Mouse (Mus musculus): ENCODE measurements around the gene Mitf. TPM values are rescaled to one million over a fixed set of nuclear protein-coding genes. Genes with fewer than 3 reads are reported as not detected.

Mitf gene
- 1.1 and 1.4 TPM in 2 replicates for polyA plus RNA-seq (2014; fragmentation: Nextera tagmentation; extraction: Ambion mirVana)

- Histone ChIP-seq H3K27ac (ENCODE audit: low read depth, low read length) (no peak within 1 kb of the TSS), H3K4me1 (ENCODE audit: control insufficient read depth, insufficient read depth, low read length) (peaks cover 4% of the 10 kb centered on the region; the same call in 1 of the 2 replicates), H3K9me3 (ENCODE audit: control insufficient read depth, low read length) (no peaks in the 10 kb centered on the region), H3K4me2 (ENCODE audit: low read depth) (peak within 1 kb of the TSS; percentile 99), H3K4me3 (ENCODE audit: low read depth, low read length) (peak within 1 kb of the TSS; percentile 65), H3K27me3 (ENCODE audit: control insufficient read depth, insufficient read depth, low read length) (no peaks in the 10 kb centered on the region), H3K9ac (ENCODE audit: low read length) (peak within 1 kb of the TSS; percentile 44), H3K36me3 (ENCODE audit: control insufficient read depth, insufficient read depth, low read length) (no peaks in the 10 kb centered on the region)
- DNase-seq (ENCODE audit: low spot score) (peak; percentile 89), ATAC-seq (ENCODE audit: insufficient read depth, low FRiP score, low TSS enrichment) (peak; percentile 98)
- under 1% methylated on average over 49 of the region's 51 CpGs for WGBS
Observed at GRCm38 (mm10) chr6:97806781-97807743, at the start of gene Mitf. Gene Mitf (plus strand): TSS chr6:97807052.

- Histone ChIP-seq H3K27ac (ENCODE audit: low read depth, low read length) (no peak overlapping the region), H3K4me1 (ENCODE audit: control insufficient read depth, insufficient read depth, low read length) (no peaks in the 10 kb centered on the region), H3K36me3 (ENCODE audit: control insufficient read depth, insufficient read depth, low read length) (no peaks in the 10 kb centered on the region), H3K4me2 (ENCODE audit: low read depth) (no peak overlapping the region), H3K4me3 (ENCODE audit: low read depth, low read length) (no peak overlapping the region), H3K9me3 (ENCODE audit: control insufficient read depth, low read length) (no peaks in the 10 kb centered on the region), H3K9ac (ENCODE audit: low read length) (no peak overlapping the region), H3K27me3 (ENCODE audit: control insufficient read depth, insufficient read depth, low read length) (no peaks in the 10 kb centered on the region)
- WGBS = 94% methylated on average over 2 of the region's 2 CpGs
- no peak for ATAC-seq (ENCODE audit: insufficient read depth, low FRiP score, low TSS enrichment)
- DNase-seq (ENCODE audit: low spot score) = no peak
Observed at GRCm38 (mm10) chr6:97757361-97757760, 49.5 kb upstream of the Mitf start.

GRCm38 (mm10) chr6:97758884-97759283, 48.0 kb upstream of the Mitf start:
- H3K9ac ChIP-seq (ENCODE audit: low read length) = peak overlapping the region; percentile 10; the same call in 1 of the 2 replicates
- H3K4me2 ChIP-seq (ENCODE audit: low read depth) = no peak overlapping the region
- ATAC-seq (ENCODE audit: insufficient read depth, low FRiP score, low TSS enrichment) (no peak), DNase-seq (ENCODE audit: low spot score) (peak; percentile 17)
- no peaks in the 10 kb centered on the region for H3K4me1 ChIP-seq (ENCODE audit: control insufficient read depth, insufficient read depth, low read length)
- WGBS = 37% methylated on average over 4 of the region's 4 CpGs
- no peaks in the 10 kb centered on the region for H3K36me3 ChIP-seq (ENCODE audit: control insufficient read depth, insufficient read depth, low read length)
- H3K27me3 ChIP-seq (ENCODE audit: control insufficient read depth, insufficient read depth, low read length) = no peaks in the 10 kb centered on the region
- no peak overlapping the region for H3K4me3 ChIP-seq (ENCODE audit: low read depth, low read length)
- no peaks in the 10 kb centered on the region for H3K9me3 ChIP-seq (ENCODE audit: control insufficient read depth, low read length)
- H3K27ac ChIP-seq (ENCODE audit: low read depth, low read length) = no peak overlapping the region

GRCm38 (mm10) chr6:97759301-97759700, 47.6 kb upstream of the Mitf start:
- no peaks in the 10 kb centered on the region for H3K27me3 ChIP-seq (ENCODE audit: control insufficient read depth, insufficient read depth, low read length)
- DNase-seq (ENCODE audit: low spot score) (peak; percentile 76), ATAC-seq (ENCODE audit: insufficient read depth, low FRiP score, low TSS enrichment) (no peak)
- H3K9ac ChIP-seq (ENCODE audit: low read length) = peak overlapping the region; percentile 10; the same call in 1 of the 2 replicates
- H3K27ac ChIP-seq (ENCODE audit: low read depth, low read length) = no peak overlapping the region
- H3K9me3 ChIP-seq (ENCODE audit: control insufficient read depth, low read length) = no peaks in the 10 kb centered on the region
- H3K4me3 ChIP-seq (ENCODE audit: low read depth, low read length) = no peak overlapping the region
- no peaks in the 10 kb centered on the region for H3K4me1 ChIP-seq (ENCODE audit: control insufficient read depth, insufficient read depth, low read length)
- H3K36me3 ChIP-seq (ENCODE audit: control insufficient read depth, insufficient read depth, low read length) = no peaks in the 10 kb centered on the region
- H3K4me2 ChIP-seq (ENCODE audit: low read depth) = no peak overlapping the region
- WGBS = 13% methylated on average over 4 of the region's 4 CpGs

- no peak for ATAC-seq (ENCODE audit: insufficient read depth, low FRiP score, low TSS enrichment)
- H3K27ac ChIP-seq (ENCODE audit: low read depth, low read length) = no peak overlapping the region
- 5% methylated on average over 4 of the region's 4 CpGs for WGBS
- H3K4me1 ChIP-seq (ENCODE audit: control insufficient read depth, insufficient read depth, low read length) = no peaks in the 10 kb centered on the region
- no peaks in the 10 kb centered on the region for H3K27me3 ChIP-seq (ENCODE audit: control insufficient read depth, insufficient read depth, low read length)
- no peaks in the 10 kb centered on the region for H3K36me3 ChIP-seq (ENCODE audit: control insufficient read depth, insufficient read depth, low read length)
- H3K9ac ChIP-seq (ENCODE audit: low read length) = no peak overlapping the region
- peak; percentile 41 for DNase-seq (ENCODE audit: low spot score)
- no peak overlapping the region for H3K4me3 ChIP-seq (ENCODE audit: low read depth, low read length)
- no peaks in the 10 kb centered on the region for H3K9me3 ChIP-seq (ENCODE audit: control insufficient read depth, low read length)
- no peak overlapping the region for H3K4me2 ChIP-seq (ENCODE audit: low read depth)
Observed at GRCm38 (mm10) chr6:97761326-97761725, 45.5 kb upstream of the Mitf start.

- Histone ChIP-seq H3K4me2 (ENCODE audit: low read depth) (no peak overlapping the region), H3K9ac (ENCODE audit: low read length) (no peak overlapping the region), H3K9me3 (ENCODE audit: control insufficient read depth, low read length) (no peaks in the 10 kb centered on the region), H3K4me3 (ENCODE audit: low read depth, low read length) (no peak overlapping the region), H3K27ac (ENCODE audit: low read depth, low read length) (no peak overlapping the region), H3K36me3 (ENCODE audit: control insufficient read depth, insufficient read depth, low read length) (no peaks in the 10 kb centered on the region), H3K27me3 (ENCODE audit: control insufficient read depth, insufficient read depth, low read length) (no peaks in the 10 kb centered on the region), H3K4me1 (ENCODE audit: control insufficient read depth, insufficient read depth, low read length) (no peaks in the 10 kb centered on the region)
- WGBS = 63% methylated on average over 3 of the region's 3 CpGs
- DNase-seq (ENCODE audit: low spot score) = no peak
- ATAC-seq (ENCODE audit: insufficient read depth, low FRiP score, low TSS enrichment) = no peak
Observed at GRCm38 (mm10) chr6:97763970-97764369, 42.9 kb upstream of the Mitf start.

- no peak overlapping the region for H3K9ac ChIP-seq (ENCODE audit: low read length)
- H3K4me2 ChIP-seq (ENCODE audit: low read depth) = no peak overlapping the region
- WGBS = 84% methylated on average over 2 of the region's 2 CpGs
- H3K27me3 ChIP-seq (ENCODE audit: control insufficient read depth, insufficient read depth, low read length) = no peaks in the 10 kb centered on the region
- no peaks in the 10 kb centered on the region for H3K9me3 ChIP-seq (ENCODE audit: control insufficient read depth, low read length)
- no peak overlapping the region for H3K4me3 ChIP-seq (ENCODE audit: low read depth, low read length)
- H3K27ac ChIP-seq (ENCODE audit: low read depth, low read length) = no peak overlapping the region
- no peaks in the 10 kb centered on the region for H3K36me3 ChIP-seq (ENCODE audit: control insufficient read depth, insufficient read depth, low read length)
- H3K4me1 ChIP-seq (ENCODE audit: control insufficient read depth, insufficient read depth, low read length) = no peaks in the 10 kb centered on the region
- no peak for ATAC-seq (ENCODE audit: insufficient read depth, low FRiP score, low TSS enrichment)
- DNase-seq (ENCODE audit: low spot score) = no peak
Observed at GRCm38 (mm10) chr6:97767836-97768235, 39.0 kb upstream of the Mitf start.

- H3K36me3 ChIP-seq (ENCODE audit: control insufficient read depth, insufficient read depth, low read length) = no peaks in the 10 kb centered on the region
- ATAC-seq (ENCODE audit: insufficient read depth, low FRiP score, low TSS enrichment) (no peak), DNase-seq (ENCODE audit: low spot score) (no peak)
- H3K4me2 ChIP-seq (ENCODE audit: low read depth) = no peak overlapping the region
- H3K27ac ChIP-seq (ENCODE audit: low read depth, low read length) = no peak overlapping the region
- H3K4me3 ChIP-seq (ENCODE audit: low read depth, low read length) = no peak overlapping the region
- no peak overlapping the region for H3K9ac ChIP-seq (ENCODE audit: low read length)
- no peaks in the 10 kb centered on the region for H3K27me3 ChIP-seq (ENCODE audit: control insufficient read depth, insufficient read depth, low read length)
- no peaks in the 10 kb centered on the region for H3K9me3 ChIP-seq (ENCODE audit: control insufficient read depth, low read length)
- WGBS = 87% methylated on average over 7 of the region's 7 CpGs
- no peaks in the 10 kb centered on the region for H3K4me1 ChIP-seq (ENCODE audit: control insufficient read depth, insufficient read depth, low read length)
Observed at GRCm38 (mm10) chr6:97769549-97769948, 37.3 kb upstream of the Mitf start.

- WGBS = 92% methylated on average over 5 of the region's 5 CpGs
- no peaks in the 10 kb centered on the region for H3K27me3 ChIP-seq (ENCODE audit: control insufficient read depth, insufficient read depth, low read length)
- H3K27ac ChIP-seq (ENCODE audit: low read depth, low read length) = no peak overlapping the region
- no peaks in the 10 kb centered on the region for H3K9me3 ChIP-seq (ENCODE audit: control insufficient read depth, low read length)
- H3K36me3 ChIP-seq (ENCODE audit: control insufficient read depth, insufficient read depth, low read length) = no peaks in the 10 kb centered on the region
- ATAC-seq (ENCODE audit: insufficient read depth, low FRiP score, low TSS enrichment) (no peak), DNase-seq (ENCODE audit: low spot score) (no peak)
- H3K4me2 ChIP-seq (ENCODE audit: low read depth) = no peak overlapping the region
- H3K4me1 ChIP-seq (ENCODE audit: control insufficient read depth, insufficient read depth, low read length) = no peaks in the 10 kb centered on the region
- no peak overlapping the region for H3K9ac ChIP-seq (ENCODE audit: low read length)
- H3K4me3 ChIP-seq (ENCODE audit: low read depth, low read length) = no peak overlapping the region
Observed at GRCm38 (mm10) chr6:97781316-97781715, 25.5 kb upstream of the Mitf start.

Data from neural tube, embryonic 11.5 days (tissue).